Mouse (Mus musculus): ENCODE measurements around the gene Kcnh6. TPM values are rescaled to one million over a fixed set of nuclear protein-coding genes. Genes with fewer than 3 reads are reported as not detected.
"Not testable (repeated sequence)": the region's sequence is repeated elsewhere in the genome, so short reads cannot be mapped to it uniquely, and the experiment has no call there.

Gene Kcnh6
- polyA plus RNA-seq, 1 experiment, result not detected

GRCm38 (mm10) chr11:106020051-106020763, 12.3 kb downstream of the Kcnh6 start:
- no peak overlapping the region; the same call in 1 of the 2 replicates for H3K27ac ChIP-seq (ENCODE audit: control insufficient read depth, insufficient read depth, low read depth, low read length, poor library complexity)
- no peaks in the 10 kb centered on the region for H3K4me1 ChIP-seq (ENCODE audit: control insufficient read depth, insufficient read depth, low read length)
- TF ChIP-seq CTCF (IDR thresholded peaks at IDR 0.05; ENCODE audit: control insufficient read depth, insufficient read depth, low read length) (no peak), POLR2A (IDR thresholded peaks at IDR 0.05; ENCODE audit: borderline replicate concordance, control insufficient read depth, low read depth, low read length) (no peak)
- 2% methylated on average over 50 of the region's 50 CpGs for WGBS
- no peak overlapping the region for H3K4me3 ChIP-seq (replicated peaks; ENCODE audit: control insufficient read depth, low read depth, low read length)

- no peak overlapping the region for H3K4me3 ChIP-seq (replicated peaks; ENCODE audit: control insufficient read depth, low read depth, low read length)
- WGBS, result 56% methylated on average over 3 of the region's 3 CpGs
- H3K27ac ChIP-seq (ENCODE audit: control insufficient read depth, insufficient read depth, low read depth, low read length, poor library complexity), result no peak overlapping the region
- H3K4me1 ChIP-seq (ENCODE audit: control insufficient read depth, insufficient read depth, low read length), result no peaks in the 10 kb centered on the region
- TF ChIP-seq POLR2A (IDR thresholded peaks at IDR 0.05; ENCODE audit: borderline replicate concordance, control insufficient read depth, low read depth, low read length), result no peak
- no peak for TF ChIP-seq CTCF (IDR thresholded peaks at IDR 0.05; ENCODE audit: control insufficient read depth, insufficient read depth, low read length)
Measured at GRCm38 (mm10) chr11:106025774-106026173, 17.9 kb downstream of the Kcnh6 start.

GRCm38 (mm10) chr11:106026465-106027151, 18.7 kb downstream of the Kcnh6 start:
- WGBS, result 26% methylated on average over 11 of the region's 11 CpGs
- Histone ChIP-seq H3K4me3 (replicated peaks; ENCODE audit: control insufficient read depth, low read depth, low read length) (no peak overlapping the region), H3K27ac (ENCODE audit: control insufficient read depth, insufficient read depth, low read depth, low read length, poor library complexity) (no peak overlapping the region), H3K4me1 (ENCODE audit: control insufficient read depth, insufficient read depth, low read length) (no peaks in the 10 kb centered on the region)
- TF ChIP-seq CTCF (IDR thresholded peaks at IDR 0.05; ENCODE audit: control insufficient read depth, insufficient read depth, low read length) (peak; percentile 76), POLR2A (IDR thresholded peaks at IDR 0.05; ENCODE audit: borderline replicate concordance, control insufficient read depth, low read depth, low read length) (no peak)

GRCm38 (mm10) chr11:106027607-106028006, 19.7 kb downstream of the Kcnh6 start:
- TF ChIP-seq POLR2A (IDR thresholded peaks at IDR 0.05; ENCODE audit: borderline replicate concordance, control insufficient read depth, low read depth, low read length) (no peak), CTCF (IDR thresholded peaks at IDR 0.05; ENCODE audit: control insufficient read depth, insufficient read depth, low read length) (no peak)
- Histone ChIP-seq H3K27ac (ENCODE audit: control insufficient read depth, insufficient read depth, low read depth, low read length, poor library complexity) (no peak overlapping the region), H3K4me1 (ENCODE audit: control insufficient read depth, insufficient read depth, low read length) (no peaks in the 10 kb centered on the region), H3K4me3 (replicated peaks; ENCODE audit: control insufficient read depth, low read depth, low read length) (no peak overlapping the region)
- 90% methylated on average over 5 of the region's 5 CpGs for WGBS

GRCm38 (mm10) chr11:106032074-106032473, 24.1 kb downstream of the Kcnh6 start:
- H3K4me1 ChIP-seq (ENCODE audit: control insufficient read depth, insufficient read depth, low read length); H3K27ac ChIP-seq (ENCODE audit: control insufficient read depth, insufficient read depth, low read depth, low read length, poor library complexity); H3K4me3 ChIP-seq (replicated peaks; ENCODE audit: control insufficient read depth, low read depth, low read length): not testable (repeated sequence)
- 20% methylated on average over 13 of the region's 25 CpGs for WGBS

- Histone ChIP-seq H3K4me1 (ENCODE audit: control insufficient read depth, insufficient read depth, low read length) (peaks cover 1% of the 10 kb centered on the region; the same call in 1 of the 2 replicates), H3K4me3 (replicated peaks; ENCODE audit: control insufficient read depth, low read depth, low read length) (peak overlapping the region; percentile 83), H3K27ac (ENCODE audit: control insufficient read depth, insufficient read depth, low read depth, low read length, poor library complexity) (peak overlapping the region; percentile 93)
- no peak for TF ChIP-seq CTCF (IDR thresholded peaks at IDR 0.05; ENCODE audit: control insufficient read depth, insufficient read depth, low read length)
- TF ChIP-seq POLR2A (IDR thresholded peaks at IDR 0.05; ENCODE audit: borderline replicate concordance, control insufficient read depth, low read depth, low read length), result no peak
- 29% methylated on average over 11 of the region's 11 CpGs for WGBS
Measured at GRCm38 (mm10) chr11:106033491-106033919, 25.6 kb downstream of the Kcnh6 start.

- Histone ChIP-seq H3K4me1 (ENCODE audit: control insufficient read depth, insufficient read depth, low read length) (peaks cover 1% of the 10 kb centered on the region; the same call in 1 of the 2 replicates), H3K27ac (ENCODE audit: control insufficient read depth, insufficient read depth, low read depth, low read length, poor library complexity) (no peak overlapping the region), H3K4me3 (replicated peaks; ENCODE audit: control insufficient read depth, low read depth, low read length) (no peak overlapping the region)
- WGBS, result 70% methylated on average over 9 of the region's 9 CpGs
- TF ChIP-seq POLR2A (IDR thresholded peaks at IDR 0.05; ENCODE audit: borderline replicate concordance, control insufficient read depth, low read depth, low read length), result no peak
- TF ChIP-seq CTCF (IDR thresholded peaks at IDR 0.05; ENCODE audit: control insufficient read depth, insufficient read depth, low read length), result no peak
Measured at GRCm38 (mm10) chr11:106034986-106035385, 27.1 kb downstream of the Kcnh6 start.

GRCm38 (mm10) chr11:106036548-106037417, 28.9 kb downstream of the Kcnh6 start, which contains the start of gene Dcaf7:
TSS of gene Dcaf7 (plus strand) at chr11:106036872.
- peak within 1 kb of the TSS; percentile 83 for H3K27ac ChIP-seq (ENCODE audit: control insufficient read depth, insufficient read depth, low read depth, low read length, poor library complexity)
- TF ChIP-seq CTCF (IDR thresholded peaks at IDR 0.05; ENCODE audit: control insufficient read depth, insufficient read depth, low read length) (no peak), POLR2A (IDR thresholded peaks at IDR 0.05; ENCODE audit: borderline replicate concordance, control insufficient read depth, low read depth, low read length) (peak; percentile 78; the same call in 1 of the 2 replicates)
- peak within 1 kb of the TSS; percentile 94 for H3K4me3 ChIP-seq (replicated peaks; ENCODE audit: control insufficient read depth, low read depth, low read length)
- WGBS, result under 1% methylated on average over 66 of the region's 66 CpGs
- peaks cover 1% of the 10 kb centered on the region; the same call in 1 of the 2 replicates for H3K4me1 ChIP-seq (ENCODE audit: control insufficient read depth, insufficient read depth, low read length)
